Mouse (Mus musculus) layer of hippocampus, postnatal 25 days (tissue): ENCODE results near the gene Fcgrt. TPM values are rescaled to one million over a fixed set of nuclear protein-coding genes. Genes with fewer than 3 reads are reported as not detected.
A peak's percentile ranks its signal among the peaks of the same experiment; 100 is the strongest.
"Not testable (repeated sequence)": the region's sequence is repeated elsewhere in the genome, so short reads cannot be mapped to it uniquely, and the experiment has no call there.

ENCODE experiments used
- DNase-seq, 2 experiments: peaks; one replicate each; pipeline ENCODE4 v3.0.0; 2022; ENCODE audit warnings: mixed read lengths in 2 of 2, low spot score in 1 of 2; ENCODE audit errors: extremely low spot score in 1 of 2
- total RNA-seq, 2 experiments: library from RNA; stranded (reverse); gene quantifications; 2 replicates each; pipeline ENCODE4 v1.2.3; 2021

Gene Fcgrt
- total RNA-seq = 10 to 100 TPM; 18.1 to 21.0 TPM

DNA sequence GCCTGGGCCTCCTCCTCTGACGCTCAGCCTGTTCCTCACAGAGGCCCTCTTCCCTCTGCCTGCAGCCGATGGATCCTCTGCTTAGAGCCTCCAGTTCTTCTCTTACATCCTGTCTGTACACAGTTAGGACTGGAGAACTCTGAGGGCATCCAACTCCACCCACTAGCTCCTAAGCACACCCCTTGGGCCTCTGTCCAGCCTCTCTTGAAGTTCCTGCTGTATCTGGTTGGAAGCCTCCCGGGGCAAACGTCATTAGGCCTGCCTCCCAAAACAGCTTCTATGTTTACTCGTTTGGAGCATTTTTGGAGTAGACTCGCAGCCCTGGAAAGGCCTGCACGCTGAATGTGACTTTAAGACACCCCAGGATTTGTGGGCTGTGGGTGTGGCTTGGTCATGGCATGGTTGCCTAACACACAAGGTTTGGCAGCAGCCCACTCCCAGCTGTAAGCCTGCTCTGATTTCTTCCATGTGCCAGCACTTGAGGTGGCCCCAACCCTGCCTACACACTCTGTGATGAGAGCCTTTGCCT lies at the start of gene Fcgrt:
Gene Fcgrt, minus strand, starts transcription at position 200 of the 529 bp plus-strand sequence.
- no peak for DNase-seq

DNA sequence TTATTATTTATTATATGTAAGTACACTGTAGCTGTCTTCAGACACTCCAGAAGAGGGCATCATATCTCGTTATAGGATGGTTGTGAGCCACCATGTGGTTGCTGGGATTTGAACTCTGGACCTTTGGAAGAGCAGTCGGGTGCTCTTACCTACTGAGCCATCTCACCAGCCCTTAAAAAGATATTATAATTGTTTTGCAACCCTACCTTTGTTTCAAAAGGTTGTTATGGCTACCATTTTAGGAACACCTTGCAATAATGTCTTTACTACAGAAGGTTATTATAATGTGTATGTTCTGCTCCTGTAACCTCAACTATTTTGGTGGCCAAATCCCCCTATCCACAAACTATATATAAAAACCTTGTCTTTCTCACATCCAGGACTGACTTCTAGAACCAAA lies 49.4 kb upstream of the Fcgrt start:
- DNase-seq = not testable (repeated sequence)

DNA sequence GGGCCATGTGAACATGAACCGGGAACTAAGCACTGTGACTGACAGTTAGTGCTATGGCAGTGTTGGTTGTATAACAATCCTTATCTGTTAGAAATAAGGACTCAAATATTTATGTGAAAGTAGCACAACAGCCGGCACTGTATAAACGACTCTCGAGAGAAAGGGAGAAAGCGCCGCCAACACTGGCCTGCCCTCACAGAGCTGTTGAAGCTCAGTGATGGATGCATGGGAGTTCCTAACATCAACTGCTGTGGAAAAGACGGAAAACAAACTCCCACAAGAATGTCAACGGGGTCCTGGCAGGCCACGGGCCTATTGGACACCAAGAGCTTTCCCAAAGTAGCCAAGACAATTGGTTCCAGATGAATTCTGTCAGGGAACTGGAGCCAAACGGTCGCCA lies 47.7 kb upstream of the Fcgrt start:
- no peak for DNase-seq

DNA sequence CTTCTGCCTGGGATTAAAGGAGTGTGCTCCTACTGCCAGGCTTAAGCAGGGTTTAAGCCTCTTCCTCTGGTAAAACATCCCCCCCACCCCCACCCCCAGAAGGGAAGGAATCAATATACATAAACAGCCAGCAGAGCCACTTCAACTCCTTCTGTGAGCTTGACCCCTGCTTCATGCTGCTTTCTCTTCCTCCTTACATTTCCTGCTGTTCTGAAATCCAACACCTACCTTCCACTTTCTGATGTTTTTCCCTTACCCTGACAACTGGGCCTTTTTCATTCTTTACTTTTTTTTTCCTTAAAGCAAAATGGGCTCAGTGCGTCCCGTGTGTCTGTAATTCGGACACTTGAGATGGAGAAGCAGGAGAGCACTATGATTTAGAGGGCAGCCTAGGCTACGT lies 46.7 kb upstream of the Fcgrt start:
- no peak for DNase-seq

DNA sequence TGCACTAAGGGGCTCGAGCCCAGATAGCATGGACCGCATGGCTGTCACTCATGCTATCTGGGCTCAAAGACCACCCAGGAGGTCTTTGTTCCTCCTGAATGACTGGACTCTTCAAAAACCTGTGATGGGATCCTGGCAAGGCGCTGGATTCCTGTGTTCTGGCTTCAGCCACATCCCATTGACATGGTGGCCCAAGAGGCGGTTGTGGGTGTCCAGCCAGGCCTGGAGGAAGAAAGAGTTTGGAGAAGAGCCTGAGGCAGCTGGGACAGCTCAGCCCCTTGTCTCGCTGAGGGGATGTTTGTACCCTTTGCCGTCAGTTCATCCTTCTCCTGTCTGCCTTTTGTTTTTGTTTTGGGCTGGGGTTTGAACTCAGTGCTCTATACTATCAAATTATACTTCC lies 45.9 kb upstream of the Fcgrt start:
- no peak for DNase-seq

DNA sequence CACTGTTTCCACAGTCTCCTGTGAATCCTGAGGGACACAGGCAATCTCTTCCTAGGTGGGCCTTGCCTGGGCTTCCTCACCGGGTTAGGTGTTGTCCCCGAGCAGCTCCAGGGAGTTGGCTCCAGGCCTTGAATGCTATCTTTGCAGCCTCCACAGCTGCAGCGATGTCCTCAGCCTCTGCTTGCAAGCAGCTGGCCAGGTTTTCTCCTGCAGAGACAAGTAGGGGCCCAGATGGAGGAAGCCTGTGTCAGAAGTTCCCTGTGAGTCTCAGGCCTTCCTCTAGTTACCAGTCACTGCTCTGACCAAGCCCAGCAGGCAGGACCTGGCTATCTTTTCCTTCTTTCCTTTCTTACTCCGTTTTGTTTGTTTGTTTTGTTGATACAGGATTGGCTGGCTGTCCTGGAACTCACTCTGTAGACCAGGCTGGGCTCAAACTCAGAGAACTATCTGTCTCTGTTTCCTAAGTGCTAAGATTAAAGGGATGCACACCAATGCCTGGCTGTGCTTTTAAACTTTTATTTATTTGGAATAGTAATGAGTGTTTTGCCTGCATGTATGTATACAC lies 45.0 kb upstream of the Fcgrt start:
- DNase-seq = no peak

DNA sequence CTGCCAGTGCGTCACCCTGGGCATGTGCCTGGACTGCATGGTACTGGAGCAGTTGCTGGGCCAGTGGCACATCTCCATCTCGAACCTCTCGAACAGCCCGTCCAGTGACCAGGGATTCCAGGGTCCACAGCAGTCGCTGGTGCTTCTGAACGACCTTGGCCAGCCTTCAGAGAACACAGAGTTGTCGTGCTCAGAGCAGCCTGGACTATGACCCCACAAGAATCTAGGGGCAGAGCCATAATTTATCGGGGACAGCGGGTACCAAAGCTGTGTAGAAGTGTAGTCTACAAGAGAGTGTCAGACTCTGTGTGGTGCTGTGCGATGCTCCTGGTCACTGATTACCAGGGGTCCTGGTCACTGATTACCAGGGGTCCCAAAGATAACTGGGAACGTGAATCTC lies 44.2 kb upstream of the Fcgrt start:
- DNase-seq = no peak

DNA sequence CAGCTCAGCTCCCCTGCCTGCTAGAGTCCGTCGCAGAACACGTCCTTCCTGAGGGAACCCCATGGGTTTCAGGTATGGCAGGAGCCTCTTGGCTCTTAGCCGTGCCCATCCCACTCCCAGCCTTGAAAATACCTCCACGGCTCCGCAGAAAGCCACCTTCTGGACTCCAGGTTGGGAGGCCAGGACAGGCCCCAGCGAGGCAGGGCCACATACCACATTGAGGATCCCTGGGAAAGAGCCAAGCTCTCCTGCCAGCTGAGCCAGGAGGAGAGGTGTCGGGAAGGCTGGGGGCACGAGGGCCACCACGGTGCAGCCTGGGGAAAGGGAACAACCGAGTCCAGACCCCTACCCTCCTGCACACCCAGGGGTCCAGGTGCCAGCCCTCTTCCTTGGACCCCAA lies 43.6 kb upstream of the Fcgrt start:
- no peak for DNase-seq

DNA sequence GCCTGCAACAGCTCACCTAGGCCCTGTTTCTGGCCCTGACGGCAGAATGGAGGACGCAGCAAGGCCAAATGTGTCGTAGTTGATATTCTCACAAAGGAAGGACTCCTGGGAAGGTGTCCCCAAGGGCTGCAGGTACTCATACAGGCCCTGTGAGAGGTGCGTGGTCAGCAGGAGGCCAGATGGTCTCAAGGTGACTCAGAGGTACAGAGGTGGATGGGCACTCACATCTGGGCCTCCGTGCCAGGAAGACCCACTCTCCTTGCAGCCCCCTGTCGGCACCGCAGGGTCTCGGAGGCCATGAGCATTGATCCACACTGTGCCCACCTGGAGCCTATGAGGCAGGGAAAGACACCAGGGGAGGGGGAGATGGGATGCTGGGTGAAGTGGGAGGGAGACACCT lies 41.8 kb upstream of the Fcgrt start:
- DNase-seq = no peak

DNA sequence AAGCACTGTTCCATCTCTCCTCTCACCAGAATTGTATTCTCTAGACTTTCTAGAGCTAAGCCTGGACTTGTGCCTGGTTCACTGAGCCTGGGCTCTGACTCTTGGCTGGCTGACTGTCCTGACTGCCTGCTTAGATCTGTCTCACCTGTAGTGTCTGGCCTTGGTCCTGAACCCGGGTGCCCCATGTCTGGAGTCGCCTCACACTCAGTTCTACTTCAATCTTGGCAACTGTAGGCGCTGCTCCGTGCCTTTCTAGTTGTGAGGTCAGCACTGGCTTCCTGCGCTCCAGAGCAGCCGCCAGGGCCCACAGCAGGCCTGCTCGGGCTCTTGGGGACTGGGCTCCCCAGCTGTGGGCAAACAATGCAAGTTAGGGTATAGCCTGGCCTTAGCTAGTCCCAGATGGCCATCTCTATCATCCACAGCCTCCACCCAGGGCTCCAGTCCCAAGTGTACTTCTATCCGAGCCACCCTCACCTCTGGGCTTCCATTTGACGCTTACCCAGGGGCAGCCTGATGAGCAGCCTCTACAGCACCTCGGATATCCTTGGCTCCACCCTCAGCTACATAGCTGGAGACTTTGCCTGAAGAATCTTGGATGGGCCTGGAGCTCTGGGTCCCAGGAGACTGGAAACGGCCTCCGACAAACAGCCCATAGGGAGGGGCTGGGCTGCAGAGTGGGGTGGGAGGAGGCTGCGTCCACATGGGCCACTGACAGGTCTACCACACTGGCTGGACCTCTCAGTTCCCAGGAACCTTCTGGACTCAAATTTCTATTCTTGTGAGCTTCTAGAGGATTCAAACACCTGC lies 40.9 kb upstream of the Fcgrt start:
- no peak for DNase-seq

DNA sequence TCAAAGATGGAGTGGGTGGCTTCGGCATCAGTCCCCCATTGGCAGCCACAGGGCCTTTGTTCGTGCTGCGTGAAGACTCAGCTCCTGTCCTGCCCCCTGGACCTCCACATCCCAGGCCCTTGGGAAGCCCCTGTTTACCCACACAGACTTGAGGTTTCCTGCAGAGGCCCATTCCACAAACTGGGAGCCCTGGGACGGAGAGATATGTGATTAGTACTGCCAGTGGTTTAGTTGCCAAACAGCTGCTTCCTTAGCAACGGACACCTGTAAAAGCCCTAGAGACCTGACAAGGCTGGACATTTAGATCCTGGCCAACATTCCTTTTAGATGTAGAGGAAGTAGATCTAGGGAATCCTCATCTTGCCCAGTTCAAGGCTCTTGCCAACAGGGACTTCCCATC lies 38.3 kb upstream of the Fcgrt start:
- DNase-seq = no peak

DNA sequence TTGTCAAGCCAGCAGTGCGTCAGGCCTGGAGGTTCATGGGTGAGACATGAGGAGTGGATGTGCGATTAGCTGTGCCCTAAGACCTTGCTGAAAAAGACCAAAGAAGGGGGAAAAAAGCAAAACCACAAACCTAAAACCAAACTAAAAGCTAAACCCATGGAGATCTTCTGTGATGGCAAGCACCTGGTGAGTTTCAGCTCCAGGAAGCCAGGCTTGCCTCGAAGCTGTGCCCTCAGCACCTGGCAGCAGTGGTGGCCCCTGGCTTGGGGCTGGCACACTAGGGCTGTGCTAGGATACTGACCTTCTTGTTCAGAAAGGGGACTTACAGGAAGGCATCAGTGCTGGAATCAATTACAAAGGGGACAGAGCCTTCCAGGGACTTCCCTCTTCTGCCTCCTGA lies 37.7 kb upstream of the Fcgrt start:
- DNase-seq = no peak

DNA sequence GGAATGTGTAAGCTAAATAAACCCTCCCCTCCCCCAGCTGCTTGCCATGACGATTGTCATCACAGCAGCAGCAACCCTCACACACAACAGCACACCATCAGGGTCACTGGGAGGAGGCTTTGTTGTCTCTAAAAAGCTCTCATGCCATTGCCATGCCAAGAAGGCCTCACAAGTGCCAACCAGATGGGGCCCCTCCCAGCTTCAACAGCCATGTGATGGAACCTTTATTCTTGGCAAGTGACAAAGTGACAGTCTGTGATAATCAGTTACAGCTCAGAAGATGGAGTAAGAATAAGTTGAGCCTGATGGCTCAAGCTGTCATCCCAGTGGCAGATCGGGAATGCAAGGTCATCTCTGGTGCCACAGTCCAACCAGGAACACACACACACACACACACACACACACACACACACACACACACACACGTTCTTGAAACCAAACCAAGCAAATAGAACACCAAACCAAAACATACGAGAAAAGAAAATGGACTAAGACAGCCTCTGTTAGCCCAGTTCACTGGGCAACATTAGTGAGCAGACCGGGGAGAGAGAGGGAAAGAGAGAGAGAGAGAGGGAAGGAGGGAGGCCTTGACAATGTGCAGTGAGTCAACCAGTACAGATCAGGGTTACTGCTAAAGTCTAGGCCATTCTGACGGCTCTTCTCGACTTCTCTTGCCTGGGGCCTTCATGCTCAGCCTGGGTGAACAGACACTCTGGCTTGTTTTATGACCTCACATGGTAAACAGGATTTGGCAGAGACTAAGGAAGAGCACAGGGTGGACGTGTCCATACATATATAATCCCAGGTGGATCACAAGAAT lies 36.5 kb upstream of the Fcgrt start:
- no peak for DNase-seq

DNA sequence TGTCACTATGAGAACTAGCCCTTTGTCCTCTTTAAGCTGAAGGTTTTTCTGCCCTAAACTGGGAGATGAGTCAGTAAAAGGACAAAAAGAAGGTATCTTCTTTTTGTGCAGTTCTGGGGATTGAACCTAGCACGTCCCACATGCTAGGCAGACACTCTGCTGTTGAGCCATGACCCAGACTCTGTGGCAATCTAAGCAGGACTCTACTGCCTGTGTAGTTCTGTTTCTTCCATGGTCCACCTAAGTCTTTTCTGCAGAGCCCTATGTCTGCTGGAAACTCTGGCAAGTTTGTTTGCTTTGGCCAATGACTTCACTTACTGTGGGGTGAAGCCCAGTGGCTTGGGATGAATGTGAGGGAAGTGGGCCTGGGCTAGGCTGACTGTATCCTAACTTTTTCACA lies 34.8 kb upstream of the Fcgrt start:
- DNase-seq = no peak

DNA sequence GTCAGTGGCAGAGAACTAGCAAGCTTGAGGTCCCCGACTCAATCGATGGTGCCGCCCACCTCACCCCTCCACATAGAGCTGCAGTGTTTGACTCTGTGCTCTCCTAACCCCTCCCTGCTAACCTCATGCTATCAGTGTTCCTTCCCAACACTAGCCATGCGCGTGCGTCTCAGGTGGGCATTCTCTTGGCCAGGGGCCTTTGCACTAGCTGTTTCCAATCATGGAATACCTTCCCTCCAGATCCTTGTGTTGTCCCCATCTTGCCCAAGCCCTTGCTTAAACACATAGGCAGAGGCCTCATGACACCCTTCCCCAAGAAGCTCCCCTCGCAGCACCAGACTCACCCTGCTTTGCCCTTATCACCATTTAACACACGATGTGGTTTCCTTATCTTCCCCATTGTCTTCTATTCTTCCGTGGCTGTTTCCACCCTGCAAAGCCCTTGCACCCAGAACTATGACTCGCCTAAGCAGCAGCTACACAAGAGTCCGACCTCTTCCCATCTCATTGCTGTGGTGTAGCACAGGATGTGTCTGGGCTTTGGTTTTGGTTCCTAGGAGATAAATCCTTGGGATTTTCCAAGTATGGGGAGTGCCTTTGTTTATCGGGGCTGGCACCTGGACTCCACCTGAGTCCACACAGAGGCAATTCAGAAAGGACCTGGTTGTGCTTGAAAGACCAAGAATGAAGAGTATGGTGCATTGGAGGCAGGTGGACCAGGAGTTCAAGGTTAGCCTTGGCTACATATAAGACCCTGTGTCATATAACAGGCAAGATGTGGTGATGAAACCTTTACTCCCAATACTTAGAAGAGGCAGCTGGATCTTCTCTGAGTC lies 33.7 kb upstream of the Fcgrt start:
- DNase-seq = no peak

DNA sequence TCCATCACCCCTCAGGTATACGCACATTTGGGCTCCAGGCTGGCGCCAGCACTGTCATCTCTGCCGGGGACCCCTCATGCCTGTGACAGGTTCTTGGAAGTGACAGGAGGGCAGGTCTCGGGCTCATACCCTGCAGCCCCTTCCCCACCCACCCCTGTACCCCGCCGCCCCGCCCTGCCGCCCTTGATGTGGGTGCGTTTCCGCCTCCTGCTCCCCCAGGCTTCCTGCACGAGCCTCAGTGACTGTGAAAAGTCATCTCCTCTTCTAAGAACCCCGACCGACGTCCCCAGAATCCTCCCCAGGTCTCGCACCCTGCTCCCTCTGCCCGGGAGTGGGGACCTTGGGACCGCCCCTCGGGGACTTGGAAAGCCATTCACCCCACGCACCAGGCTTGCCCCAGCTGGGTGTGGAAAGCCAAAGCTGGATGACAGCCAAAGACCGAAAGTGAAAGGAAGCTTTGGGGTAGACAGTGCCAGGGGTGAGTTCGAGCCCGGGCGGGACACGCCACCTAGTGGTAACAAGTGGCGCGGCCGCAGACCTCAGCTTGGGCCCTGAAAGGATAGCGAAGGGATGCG lies 32.4 kb upstream of the Fcgrt start, which contains the start of the genes Gm45713 and Flt3l:
Gene Gm45713, minus strand, starts transcription at position 239 of the 575 bp plus-strand sequence.
Gene Flt3l, minus strand, starts transcription at position 440 of the 575 bp plus-strand sequence.
- DNase-seq = peak; percentile 77 to 91

DNA sequence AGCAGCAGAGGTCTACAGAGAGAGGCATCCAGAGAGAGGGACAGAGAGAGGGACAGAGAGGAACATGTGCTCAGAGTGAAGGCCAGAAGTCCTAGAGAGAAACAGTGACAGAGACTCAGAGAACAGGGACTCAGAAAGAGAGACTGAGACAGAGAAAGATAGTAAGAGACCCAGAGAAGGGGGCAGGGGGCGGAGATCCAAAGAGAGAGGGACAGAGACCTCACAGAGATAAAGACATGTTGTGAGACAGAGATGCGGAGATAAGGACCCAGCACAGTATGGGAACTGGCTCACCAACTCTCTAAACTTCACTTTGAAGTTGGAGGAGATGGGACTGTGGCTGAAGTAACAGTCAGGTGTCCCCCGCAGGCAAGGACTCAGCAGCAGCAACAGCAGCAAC lies 31.7 kb upstream of the Fcgrt start:
- DNase-seq = no peak

DNA sequence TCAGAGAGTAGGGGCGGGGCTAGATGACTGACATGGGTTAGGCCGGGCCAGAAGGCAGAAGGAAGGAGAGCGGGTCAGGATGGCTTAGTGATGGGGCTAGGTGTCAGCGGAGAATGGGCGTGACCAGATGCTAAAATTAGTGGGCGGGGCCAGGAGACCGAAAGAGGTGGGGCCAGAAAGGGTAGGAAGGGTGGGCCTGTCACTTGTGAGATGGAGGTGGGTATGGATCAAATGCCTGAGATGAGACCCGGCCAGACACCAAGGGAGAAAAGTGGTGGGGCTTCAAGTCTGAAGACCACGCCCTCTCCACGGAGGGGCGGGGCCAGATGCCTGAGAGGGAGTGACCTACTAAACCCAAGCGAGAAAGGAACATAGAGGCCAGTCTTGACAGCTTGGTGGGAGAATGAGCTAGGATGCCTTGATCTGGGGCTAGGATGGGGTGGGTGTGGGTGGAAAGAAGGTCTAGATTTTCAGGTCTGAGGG lies 30.9 kb upstream of the Fcgrt start:
- DNase-seq = no peak

DNA sequence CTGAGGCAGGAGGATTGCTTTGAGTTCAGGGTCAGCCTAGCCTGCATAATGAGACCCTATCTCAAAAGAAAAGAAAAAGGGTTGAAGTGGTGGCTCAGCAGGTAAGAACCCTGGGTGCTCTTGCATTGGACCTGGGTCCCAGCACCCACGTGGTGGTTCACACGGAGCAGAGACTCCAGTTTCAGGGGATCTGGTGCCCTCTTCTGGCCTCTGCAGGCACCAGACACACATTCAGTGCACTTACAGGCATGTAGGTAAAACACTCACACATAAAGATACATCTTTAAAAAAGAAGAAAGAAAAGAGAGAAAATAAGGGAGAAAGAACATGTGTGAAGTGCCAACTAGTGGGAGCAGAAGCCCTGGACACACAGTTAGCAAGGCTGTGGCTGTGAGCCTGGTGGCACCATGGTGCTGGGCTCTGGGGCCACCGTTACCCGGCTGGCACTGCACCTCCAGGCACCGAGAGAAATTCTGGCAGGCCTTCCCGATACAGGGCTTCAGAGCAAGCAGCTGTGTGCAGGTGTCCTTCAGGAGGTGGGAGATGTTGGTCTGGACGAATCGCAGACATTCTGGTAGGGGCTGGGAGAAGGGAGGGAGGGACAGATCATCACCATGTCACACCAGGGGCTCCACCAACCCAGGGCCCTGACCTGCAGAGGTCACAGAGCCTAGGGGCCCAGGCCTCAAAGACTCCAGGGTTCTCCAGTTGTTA lies 30.0 kb upstream of the Fcgrt start:
- no peak for DNase-seq
